Mouse (Mus musculus): ENCODE results near the gene Pcdh9.

- TF ChIP-seq POLR2A (IDR thresholded peaks at IDR 0.05; ENCODE audit: borderline replicate concordance, extremely low read depth, insufficient read depth, insufficient read length, poor library complexity, severe bottlenecking): no peak
- TF ChIP-seq CTCF (IDR thresholded peaks at IDR 0.05; ENCODE audit: borderline replicate concordance, extremely low read depth, insufficient read depth, insufficient read length): no peak
Observed at GRCm38 (mm10) chr14:93713250-93713935, 177.1 kb downstream of the Pcdh9 start.

Measured in brain, embryonic 14.5 days (tissue).